Mouse (Mus musculus) hindbrain, postnatal 0 days (tissue): ENCODE measurements around the gene Tmem86b. TPM values are rescaled to one million over a fixed set of nuclear protein-coding genes. Genes with fewer than 3 reads are reported as not detected.

Source experiments
- ATAC-seq: fragments of 200-750 bp; cut with Nextera tagmentation; 2 replicates; pipeline ENCODE4 v1.8.0; 2017; ENCODE audit warnings: mild to moderate bottlenecking, moderate TSS enrichment, moderate library complexity
- DNase-seq: peaks from one replicate; pipeline ENCODE4 v3.0.0-alpha.2; 2015; ENCODE audit warnings: low spot score
- H3K27ac ChIP-seq: fragments of 300-500 bp; sonication (generic); 2 replicates; pipeline ENCODE4 v1.5.1; 2014; ENCODE audit warnings: mild to moderate bottlenecking
- H3K27me3 ChIP-seq: fragments of 300-500 bp; sonication (generic); 2 replicates; pipeline ENCODE4 v1.6.1; 2014; ENCODE audit warnings: low read length, mixed read lengths; ENCODE audit not compliant: insufficient read depth
- H3K36me3 ChIP-seq: fragments of 300-500 bp; sonication (generic); 2 replicates; pipeline ENCODE4 v1.6.1; 2014; ENCODE audit warnings: low read length, mixed read lengths; ENCODE audit not compliant: insufficient read depth
- H3K4me1 ChIP-seq: fragments of 300-500 bp; sonication (generic); 2 replicates; pipeline ENCODE4 v1.6.1; 2014; ENCODE audit warnings: antibody characterized with exemption, low read length, mixed read lengths; ENCODE audit not compliant: insufficient read depth
- H3K4me2 ChIP-seq: fragments of 300-500 bp; sonication (generic); 2 replicates; pipeline ENCODE4 v1.6.1; 2014; ENCODE audit warnings: low read depth, mild to moderate bottlenecking, low read length, moderate library complexity, mixed read lengths
- H3K4me3 ChIP-seq: fragments of 300-500 bp; sonication (generic); 2 replicates; pipeline ENCODE4 v1.5.1; 2014; ENCODE audit warnings: low read length
- H3K9ac ChIP-seq: fragments of 300-500 bp; sonication (generic); replicated peaks from 2 replicates; pipeline ENCODE4 v1.6.1; 2014; ENCODE audit warnings: mild to moderate bottlenecking, low read length, moderate library complexity, mixed read lengths
- H3K9me3 ChIP-seq: fragments of 300-500 bp; sonication (generic); 2 replicates; pipeline ENCODE4 v1.6.1; 2016; ENCODE audit warnings: low read length, mixed read lengths
- CTCF ChIP-seq: IDR thresholded peaks from 2 replicates; pipeline ENCODE4 v1.5.1; 2016; ENCODE audit warnings: antibody characterized with exemption, control low read depth, low read depth
- WGBS: fragments of 180-500 bp; shearing (Covaris S2); extraction: QIAGEN DNeasy Blood & Tissue Kit; methylation state at CpG from one replicate; pipeline ENCODE4 v1.1.7; 2014; 5-methylcytosine and 5-hydroxymethylcytosine counted together
- polyA plus RNA-seq: library from polyadenylated mRNA; unstranded; fragments of >200 nt; fragmentation: Nextera tagmentation; extraction: Ambion mirVana; gene quantifications from 2 replicates; pipeline ENCODE4 v1.2.1, GENCODE M21; 2015
- total RNA-seq: library from RNA; depleted of rRNA; stranded (reverse); fragments of >200 nt; gene quantifications from 2 replicates; pipeline ENCODE4 v1.2.3, GENCODE M21; 2014; rRNA removed

Gene Tmem86b
- total RNA-seq (14.2 and 17.4 TPM in 2 replicates), polyA plus RNA-seq (1.1 and 1.5 TPM in 2 replicates)

DNA sequence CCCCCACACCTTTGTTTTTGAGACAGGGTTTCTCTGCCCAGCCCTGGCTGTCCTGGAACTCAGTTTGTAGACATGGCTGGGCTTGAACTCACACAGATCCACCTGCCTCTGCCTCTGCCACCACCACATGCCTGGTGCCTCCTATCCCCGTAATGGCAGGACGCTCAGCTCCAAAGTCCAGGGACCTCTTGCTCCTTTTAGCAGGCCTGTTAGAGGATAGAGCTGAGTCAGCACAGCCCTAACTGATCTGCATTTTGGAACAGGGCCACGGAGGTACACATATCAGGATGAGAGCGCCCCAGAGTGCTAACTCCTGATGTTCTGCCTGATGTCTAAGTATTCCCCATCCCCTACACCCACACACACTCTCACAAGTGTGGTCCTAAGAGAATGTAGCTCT, at the start of gene Tmem86b:
Gene Tmem86b (minus strand): TSS at position 392 of the 400 bp plus-strand sequence.
- WGBS, result 88% methylated on average over 4 of the region's 4 CpGs
- Histone ChIP-seq H3K4me1 (no peaks in the 10 kb centered on the region), H3K4me2 (no peak within 1 kb of the TSS), H3K36me3 (peaks cover 46% of the 10 kb centered on the region), H3K27me3 (no peaks in the 10 kb centered on the region), H3K9ac (no peak within 1 kb of the TSS), H3K27ac (no peak within 1 kb of the TSS), H3K9me3 (no peaks in the 10 kb centered on the region), H3K4me3 (no peak within 1 kb of the TSS)
- DNase-seq (no peak), ATAC-seq (no peak)
- TF ChIP-seq CTCF, result no peak

DNA sequence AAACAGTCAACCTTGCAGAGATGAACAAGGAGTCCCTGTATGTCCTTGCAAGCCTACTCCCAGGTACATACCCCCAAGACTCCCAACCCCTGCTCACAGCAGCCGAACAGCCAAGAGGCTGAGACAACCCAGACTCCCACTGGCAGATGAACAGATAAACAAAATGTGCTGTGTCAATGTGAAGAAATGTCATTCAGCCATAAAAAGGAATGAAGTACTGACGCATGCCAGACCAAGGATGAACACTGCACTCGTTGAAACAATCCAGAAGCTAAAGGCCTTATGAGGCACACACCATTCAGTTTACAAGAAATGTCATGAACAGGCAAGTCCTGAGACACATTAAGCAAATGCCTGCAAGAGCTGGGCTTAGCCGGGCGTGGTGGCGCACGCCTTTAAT, 44.0 kb upstream of the Tmem86b start:
- H3K27me3 ChIP-seq, result no peaks in the 10 kb centered on the region
- H3K27ac ChIP-seq, result no peak overlapping the region
- no peak overlapping the region for H3K9ac ChIP-seq
- ATAC-seq (no peak), DNase-seq (no peak)
- 93% methylated on average over 7 of the region's 7 CpGs for WGBS
- peaks cover 39% of the 10 kb centered on the region for H3K36me3 ChIP-seq
- H3K4me2 ChIP-seq, result no peak overlapping the region
- H3K4me3 ChIP-seq, result no peak overlapping the region
- H3K9me3 ChIP-seq, result no peaks in the 10 kb centered on the region
- no peaks in the 10 kb centered on the region for H3K4me1 ChIP-seq
- TF ChIP-seq CTCF, result no peak

DNA sequence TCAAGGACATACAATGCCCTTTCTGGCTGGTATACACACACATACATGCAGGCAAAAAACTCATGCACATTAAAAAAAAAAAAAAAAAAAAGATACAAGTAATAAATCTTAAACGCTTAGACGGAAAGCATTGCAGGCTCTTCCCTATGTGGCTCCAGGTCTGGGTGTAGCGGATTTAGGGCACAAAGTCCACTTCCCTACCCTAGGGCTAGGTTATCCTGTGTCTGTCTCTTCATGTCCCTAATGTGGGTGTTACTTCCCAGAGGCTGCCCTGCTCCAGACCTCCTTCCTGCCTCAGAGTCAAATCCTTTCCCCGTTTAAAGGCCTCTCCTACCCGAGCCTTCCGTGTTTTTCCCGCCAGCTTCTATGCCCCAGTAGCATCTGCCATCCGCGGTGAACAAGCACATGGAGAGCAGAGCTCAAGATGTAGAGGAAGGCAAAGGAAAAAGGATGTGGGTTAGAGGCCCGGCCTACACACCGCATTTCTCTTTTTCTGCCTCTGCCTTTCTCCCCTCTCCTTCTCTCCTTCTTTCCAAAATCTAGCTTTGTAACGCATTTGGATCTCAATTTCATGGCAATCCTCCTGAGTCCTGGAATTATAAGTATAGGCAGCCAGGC, 43.0 kb upstream of the Tmem86b start:
- H3K4me1 ChIP-seq, result no peaks in the 10 kb centered on the region
- no peak for ATAC-seq
- H3K9ac ChIP-seq, result no peak overlapping the region
- H3K36me3 ChIP-seq, result peaks cover 39% of the 10 kb centered on the region
- H3K27me3 ChIP-seq, result no peaks in the 10 kb centered on the region
- H3K9me3 ChIP-seq, result no peaks in the 10 kb centered on the region
- TF ChIP-seq CTCF, result no peak
- no peak for DNase-seq
- no peak overlapping the region for H3K4me2 ChIP-seq
- 95% methylated on average over 12 of the region's 12 CpGs for WGBS
- no peak overlapping the region for H3K4me3 ChIP-seq
- no peak overlapping the region for H3K27ac ChIP-seq

DNA sequence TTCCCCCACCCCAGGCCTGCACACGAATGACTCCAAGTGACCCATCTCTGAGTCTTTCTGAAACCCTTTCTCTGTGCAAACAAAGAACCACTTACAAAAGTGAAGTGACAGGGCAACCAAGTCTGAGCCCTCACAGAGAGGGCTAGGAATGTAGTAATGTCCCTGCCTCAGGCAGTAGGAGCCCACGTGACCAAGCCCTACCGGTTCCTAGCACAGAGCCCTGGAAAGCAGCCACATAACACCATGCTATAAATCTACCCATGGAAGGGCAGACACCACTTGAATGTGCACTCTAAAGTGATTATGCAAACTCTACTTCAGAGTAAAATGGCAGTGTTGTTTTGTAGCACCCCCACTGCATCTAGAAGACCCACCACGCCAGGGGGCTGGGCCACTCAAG, 40.7 kb upstream of the Tmem86b start:
- ATAC-seq, result no peak
- Histone ChIP-seq H3K4me1 (no peaks in the 10 kb centered on the region), H3K4me3 (no peak overlapping the region), H3K9ac (no peak overlapping the region), H3K36me3 (peaks cover 35% of the 10 kb centered on the region), H3K4me2 (no peak overlapping the region), H3K9me3 (no peaks in the 10 kb centered on the region), H3K27ac (no peak overlapping the region), H3K27me3 (no peaks in the 10 kb centered on the region)
- TF ChIP-seq CTCF, result no peak
- DNase-seq, result no peak
- 67% methylated on average over 4 of the region's 4 CpGs for WGBS

DNA sequence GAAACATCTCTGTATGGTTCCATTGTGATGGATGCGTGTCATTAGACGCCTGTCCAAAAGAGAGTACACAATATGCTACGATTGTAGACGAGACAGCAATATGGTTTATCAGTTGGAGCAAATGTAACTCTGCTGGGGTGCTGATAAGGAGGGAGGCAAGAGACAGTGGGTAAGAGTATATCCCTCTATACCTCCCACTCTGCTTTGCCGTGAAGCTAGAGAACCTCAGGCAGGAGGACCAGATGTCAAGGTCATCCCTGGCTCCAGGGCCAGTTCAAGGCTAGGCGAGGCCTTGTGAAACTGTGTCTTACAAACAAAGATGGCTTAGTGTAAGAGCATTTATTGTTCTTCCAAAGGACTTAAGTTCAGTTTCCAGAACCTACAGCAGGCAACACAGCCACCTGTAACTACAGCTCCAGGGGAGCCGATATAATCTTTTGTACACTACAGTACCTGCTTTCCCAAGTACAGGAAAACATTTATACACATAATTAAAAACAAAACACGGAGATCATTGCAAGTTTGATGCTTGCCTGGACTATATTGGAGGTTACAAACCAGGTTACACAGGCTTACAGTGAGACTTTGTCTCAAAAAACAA, 39.5 kb upstream of the Tmem86b start:
- H3K36me3 ChIP-seq, result peaks cover 42% of the 10 kb centered on the region

DNA sequence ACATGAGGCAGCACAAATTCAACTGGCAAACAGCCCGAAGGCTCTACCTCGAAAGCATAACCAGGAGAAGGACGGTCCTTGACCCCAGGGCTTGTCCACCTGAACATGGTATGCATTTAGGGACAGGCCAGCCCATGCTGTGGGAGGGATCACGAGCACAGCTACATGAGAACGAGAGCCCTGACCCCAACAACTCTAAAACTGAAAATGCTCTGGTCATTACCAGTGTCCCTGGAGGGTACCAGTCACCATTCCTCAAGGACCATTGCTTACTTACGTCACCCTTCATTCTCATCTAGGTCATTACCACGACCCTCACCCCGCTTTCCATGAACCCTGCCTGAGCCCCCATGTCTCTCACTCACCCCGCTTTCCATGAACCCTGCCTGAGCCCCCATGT, 37.9 kb upstream of the Tmem86b start:
- no peaks in the 10 kb centered on the region for H3K4me1 ChIP-seq
- no peak overlapping the region for H3K4me3 ChIP-seq
- H3K9ac ChIP-seq, result no peak overlapping the region
- H3K27me3 ChIP-seq, result no peaks in the 10 kb centered on the region
- DNase-seq (no peak), ATAC-seq (no peak)
- WGBS, result 97% methylated on average over 9 of the region's 9 CpGs
- H3K4me2 ChIP-seq, result no peak overlapping the region
- no peak for TF ChIP-seq CTCF
- no peak overlapping the region for H3K27ac ChIP-seq
- H3K9me3 ChIP-seq, result no peaks in the 10 kb centered on the region
- peaks cover 31% of the 10 kb centered on the region for H3K36me3 ChIP-seq

More for the DNA sequence above, 39.5 kb upstream of the Tmem86b start:
- ATAC-seq (no peak), DNase-seq (no peak)
- H3K4me1 ChIP-seq, result no peaks in the 10 kb centered on the region
- no peak overlapping the region for H3K27ac ChIP-seq
- H3K4me2 ChIP-seq, result no peak overlapping the region
- no peaks in the 10 kb centered on the region for H3K9me3 ChIP-seq
- TF ChIP-seq CTCF, result no peak
- no peak overlapping the region for H3K9ac ChIP-seq
- H3K4me3 ChIP-seq, result no peak overlapping the region
- WGBS, result 87% methylated on average over 8 of the region's 8 CpGs
- H3K27me3 ChIP-seq, result no peaks in the 10 kb centered on the region

DNA sequence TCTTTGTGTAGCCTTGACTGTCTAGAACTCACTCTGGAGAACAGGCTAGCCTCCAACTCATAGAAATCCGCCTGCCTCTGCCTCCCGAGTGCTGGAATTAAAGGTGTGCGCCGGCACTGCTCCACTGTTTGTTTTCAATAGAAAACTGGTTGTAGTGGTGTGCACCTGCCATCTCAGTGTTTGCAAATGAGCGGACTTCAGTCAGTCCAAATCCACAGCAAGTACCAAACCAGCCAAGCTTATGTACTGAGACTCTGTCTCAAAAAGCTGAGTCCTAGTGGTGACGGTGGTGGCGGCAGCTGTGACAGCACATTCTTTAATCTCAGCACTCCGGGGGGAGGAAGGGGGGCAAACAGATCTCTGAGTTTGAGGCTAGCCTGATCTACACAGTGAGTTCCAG, 37.3 kb upstream of the Tmem86b start:
- TF ChIP-seq CTCF, result no peak
- Histone ChIP-seq H3K4me2 (no peak overlapping the region), H3K36me3 (peaks cover 37% of the 10 kb centered on the region), H3K9ac (no peak overlapping the region), H3K4me1 (no peaks in the 10 kb centered on the region), H3K27ac (no peak overlapping the region), H3K4me3 (no peak overlapping the region), H3K27me3 (no peaks in the 10 kb centered on the region), H3K9me3 (no peaks in the 10 kb centered on the region)
- ATAC-seq, result no peak
- WGBS, result 93% methylated on average over 8 of the region's 8 CpGs
- DNase-seq, result no peak
